Mouse (Mus musculus): Measurements from ENCODE around the gene Camta1. TPM values are rescaled to one million over a fixed set of nuclear protein-coding genes. Genes with fewer than 3 reads are reported as not detected.

Gene Camta1
- polyA plus RNA-seq, 1 experiment = 155 TPM

GRCm38 (mm10) chr4:151711406-151711805 lies 150.3 kb downstream of the Camta1 start:
- no peaks in the 10 kb centered on the region for H3K27me3 ChIP-seq (ENCODE audit: control insufficient read depth, insufficient read depth, low read length)
- H3K4me3 ChIP-seq (replicated peaks; ENCODE audit: insufficient read depth, low read depth, low read length) = no peak overlapping the region
- H3K27ac ChIP-seq (ENCODE audit: insufficient read depth, low read length) = no peak overlapping the region
- no peak for TF ChIP-seq POLR2A (IDR thresholded peaks at IDR 0.05; ENCODE audit: borderline replicate concordance, insufficient read depth, low read length)
- TF ChIP-seq CTCF (IDR thresholded peaks at IDR 0.05; ENCODE audit: borderline replicate concordance, insufficient read depth, low read depth, low read length) = no peak
- WGBS = 93% methylated on average over 2 of the region's 2 CpGs
- H3K4me1 ChIP-seq (ENCODE audit: control insufficient read depth, insufficient read depth, low read length) = peaks cover 11% of the 10 kb centered on the region
- DNase-seq = no peak

- no peak for TF ChIP-seq POLR2A (IDR thresholded peaks at IDR 0.05; ENCODE audit: borderline replicate concordance, insufficient read depth, low read length)
- TF ChIP-seq CTCF (IDR thresholded peaks at IDR 0.05; ENCODE audit: borderline replicate concordance, insufficient read depth, low read depth, low read length) = no peak
- no peak overlapping the region for H3K4me3 ChIP-seq (replicated peaks; ENCODE audit: insufficient read depth, low read depth, low read length)
- DNase-seq = no peak
- 59% methylated on average over 7 of the region's 7 CpGs for WGBS
- H3K4me1 ChIP-seq (ENCODE audit: control insufficient read depth, insufficient read depth, low read length) = peaks cover 11% of the 10 kb centered on the region
- H3K27me3 ChIP-seq (ENCODE audit: control insufficient read depth, insufficient read depth, low read length) = no peaks in the 10 kb centered on the region
- H3K27ac ChIP-seq (ENCODE audit: insufficient read depth, low read length) = no peak overlapping the region
Observed at GRCm38 (mm10) chr4:151710522-151710921, 151.2 kb downstream of the Camta1 start.

GRCm38 (mm10) chr4:151709269-151709668 lies 152.4 kb downstream of the Camta1 start:
- Histone ChIP-seq H3K27ac (ENCODE audit: insufficient read depth, low read length) (no peak overlapping the region), H3K27me3 (ENCODE audit: control insufficient read depth, insufficient read depth, low read length) (no peaks in the 10 kb centered on the region), H3K4me3 (replicated peaks; ENCODE audit: insufficient read depth, low read depth, low read length) (no peak overlapping the region), H3K4me1 (ENCODE audit: control insufficient read depth, insufficient read depth, low read length) (peaks cover 11% of the 10 kb centered on the region)
- peak; percentile 23 to 34 for DNase-seq
- 70% methylated on average over 8 of the region's 8 CpGs for WGBS
- TF ChIP-seq CTCF (IDR thresholded peaks at IDR 0.05; ENCODE audit: borderline replicate concordance, insufficient read depth, low read depth, low read length) (no peak), POLR2A (IDR thresholded peaks at IDR 0.05; ENCODE audit: borderline replicate concordance, insufficient read depth, low read length) (no peak)

DNA sequence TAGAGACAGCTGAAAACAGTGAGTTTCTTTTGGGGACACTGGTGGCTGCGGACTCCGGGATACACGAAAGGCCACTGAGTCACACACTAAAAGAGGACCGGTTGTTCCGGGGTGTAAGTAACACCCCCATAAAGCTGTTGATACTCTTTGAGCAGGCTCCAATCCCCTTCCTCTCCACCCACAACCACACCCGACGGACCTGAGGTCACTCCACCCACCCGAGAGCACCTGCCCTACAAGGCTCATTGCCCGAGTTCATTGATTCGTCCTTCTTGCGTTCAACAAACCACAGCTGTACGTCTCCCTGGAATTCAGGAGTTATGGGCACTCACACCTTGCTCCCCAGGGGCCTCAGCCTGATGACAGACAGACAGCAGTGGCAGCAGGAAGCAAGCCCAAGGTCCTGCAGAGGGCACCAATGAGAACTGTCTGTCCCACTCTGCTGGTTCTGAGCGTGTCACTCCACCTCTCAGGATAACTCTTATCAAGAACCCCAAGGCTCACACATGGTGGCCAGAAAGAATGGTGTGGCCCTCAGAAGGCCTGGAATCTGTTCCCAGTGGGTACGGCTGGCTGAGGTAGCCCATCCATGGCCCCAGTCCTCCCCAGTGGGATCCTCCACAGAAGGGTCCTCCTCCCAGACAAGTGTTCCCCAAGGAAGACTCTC lies 158.5 kb downstream of the Camta1 start:
- no peak for TF ChIP-seq POLR2A (IDR thresholded peaks at IDR 0.05; ENCODE audit: borderline replicate concordance, insufficient read depth, low read length)
- no peak for TF ChIP-seq CTCF (IDR thresholded peaks at IDR 0.05; ENCODE audit: borderline replicate concordance, insufficient read depth, low read depth, low read length)
- 94% methylated on average over 14 of the region's 14 CpGs for WGBS
- Histone ChIP-seq H3K27me3 (ENCODE audit: control insufficient read depth, insufficient read depth, low read length) (no peaks in the 10 kb centered on the region), H3K27ac (ENCODE audit: insufficient read depth, low read length) (no peak overlapping the region), H3K4me3 (replicated peaks; ENCODE audit: insufficient read depth, low read depth, low read length) (no peak overlapping the region), H3K4me1 (ENCODE audit: control insufficient read depth, insufficient read depth, low read length) (no peaks in the 10 kb centered on the region)
- DNase-seq = no peak

DNA sequence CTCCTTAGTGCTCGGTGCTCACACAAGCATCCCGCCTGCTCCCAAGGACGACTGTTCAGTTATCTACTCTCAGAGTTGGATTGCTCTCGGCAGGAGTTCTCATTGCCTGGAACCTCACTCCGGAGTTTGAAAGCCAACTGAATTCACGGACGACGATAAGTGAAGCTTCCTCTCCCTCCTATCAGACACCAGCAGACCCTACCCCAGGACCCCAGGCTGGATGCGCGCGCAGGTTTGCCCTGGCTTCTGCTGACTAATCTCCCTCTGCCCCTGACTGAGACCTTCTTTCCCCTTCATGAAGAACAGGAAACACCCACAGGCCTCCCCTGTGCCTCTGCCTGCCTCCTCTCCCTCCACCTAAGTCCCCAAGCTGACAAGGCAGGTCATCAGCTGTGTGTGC lies 159.2 kb downstream of the Camta1 start:
- WGBS = 84% methylated on average over 11 of the region's 11 CpGs
- Histone ChIP-seq H3K27ac (ENCODE audit: insufficient read depth, low read length) (no peak overlapping the region), H3K4me3 (replicated peaks; ENCODE audit: insufficient read depth, low read depth, low read length) (no peak overlapping the region), H3K27me3 (ENCODE audit: control insufficient read depth, insufficient read depth, low read length) (no peaks in the 10 kb centered on the region), H3K4me1 (ENCODE audit: control insufficient read depth, insufficient read depth, low read length) (no peaks in the 10 kb centered on the region)
- TF ChIP-seq POLR2A (IDR thresholded peaks at IDR 0.05; ENCODE audit: borderline replicate concordance, insufficient read depth, low read length) (no peak), CTCF (IDR thresholded peaks at IDR 0.05; ENCODE audit: borderline replicate concordance, insufficient read depth, low read depth, low read length) (no peak)
- no peak for DNase-seq

GRCm38 (mm10) chr4:151695984-151696383 lies 165.7 kb downstream of the Camta1 start:
- Histone ChIP-seq H3K27me3 (ENCODE audit: control insufficient read depth, insufficient read depth, low read length) (no peaks in the 10 kb centered on the region), H3K4me3 (replicated peaks; ENCODE audit: insufficient read depth, low read depth, low read length) (no peak overlapping the region), H3K4me1 (ENCODE audit: control insufficient read depth, insufficient read depth, low read length) (no peaks in the 10 kb centered on the region), H3K27ac (ENCODE audit: insufficient read depth, low read length) (no peak overlapping the region)
- 69% methylated on average over 11 of the region's 11 CpGs for WGBS
- DNase-seq = no peak
- no peak for TF ChIP-seq CTCF (IDR thresholded peaks at IDR 0.05; ENCODE audit: borderline replicate concordance, insufficient read depth, low read depth, low read length)
- TF ChIP-seq POLR2A (IDR thresholded peaks at IDR 0.05; ENCODE audit: borderline replicate concordance, insufficient read depth, low read length) = no peak

DNA sequence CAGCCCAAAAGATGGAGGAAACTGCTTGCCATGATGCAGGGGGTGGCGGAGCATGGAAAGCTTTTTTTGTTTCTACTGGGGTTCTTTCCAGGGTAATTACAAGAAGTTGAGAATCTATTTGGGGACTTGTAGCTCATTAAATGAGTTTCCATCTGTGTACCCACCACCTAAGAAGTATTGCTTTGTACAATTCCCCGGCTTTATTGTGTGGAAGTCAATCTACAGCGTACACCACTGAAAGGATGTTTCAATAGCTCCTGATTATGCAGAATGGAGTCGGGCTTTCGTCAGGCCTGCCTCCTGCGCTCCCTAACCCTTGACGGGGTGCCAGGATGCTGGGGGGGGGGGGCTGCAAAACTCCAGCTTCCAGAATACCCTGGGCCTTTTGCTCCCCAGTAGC lies 167.1 kb downstream of the Camta1 start:
- H3K4me1 ChIP-seq (ENCODE audit: control insufficient read depth, insufficient read depth, low read length) = no peaks in the 10 kb centered on the region
- no peaks in the 10 kb centered on the region for H3K27me3 ChIP-seq (ENCODE audit: control insufficient read depth, insufficient read depth, low read length)
- DNase-seq = no peak
- no peak overlapping the region for H3K27ac ChIP-seq (ENCODE audit: insufficient read depth, low read length)
- 63% methylated on average over 7 of the region's 7 CpGs for WGBS
- TF ChIP-seq CTCF (IDR thresholded peaks at IDR 0.05; ENCODE audit: borderline replicate concordance, insufficient read depth, low read depth, low read length) (no peak), POLR2A (IDR thresholded peaks at IDR 0.05; ENCODE audit: borderline replicate concordance, insufficient read depth, low read length) (no peak)
- H3K4me3 ChIP-seq (replicated peaks; ENCODE audit: insufficient read depth, low read depth, low read length) = no peak overlapping the region

- H3K4me1 ChIP-seq (ENCODE audit: control insufficient read depth, insufficient read depth, low read length) = no peaks in the 10 kb centered on the region
- no peak for DNase-seq
- H3K4me3 ChIP-seq (replicated peaks; ENCODE audit: insufficient read depth, low read depth, low read length) = no peak overlapping the region
- H3K27ac ChIP-seq (ENCODE audit: insufficient read depth, low read length) = no peak overlapping the region
- WGBS = 96% methylated on average over 3 of the region's 3 CpGs
- H3K27me3 ChIP-seq (ENCODE audit: control insufficient read depth, insufficient read depth, low read length) = no peaks in the 10 kb centered on the region
- TF ChIP-seq POLR2A (IDR thresholded peaks at IDR 0.05; ENCODE audit: borderline replicate concordance, insufficient read depth, low read length) (no peak), CTCF (IDR thresholded peaks at IDR 0.05; ENCODE audit: borderline replicate concordance, insufficient read depth, low read depth, low read length) (peak; percentile 18; the same call in 1 of the 2 replicates)
Observed at GRCm38 (mm10) chr4:151694047-151694446, 167.6 kb downstream of the Camta1 start.
